Mouse (Mus musculus): ENCODE measurements around the gene Gm20388.

GRCm38 (mm10) chr8:120337627-120338026 is 427.0 kb downstream of the Gm20388 start:
- TF ChIP-seq MAFK (IDR thresholded peaks at IDR 0.05; ENCODE audit: insufficient read depth, low read depth, low read length) (no peak), CHD2 (IDR thresholded peaks at IDR 0.05; ENCODE audit: low read depth, low read length) (no peak)
